Comparison of ENCODE assay signal across 22 mouse cellular contexts in the genomic region with DNA sequence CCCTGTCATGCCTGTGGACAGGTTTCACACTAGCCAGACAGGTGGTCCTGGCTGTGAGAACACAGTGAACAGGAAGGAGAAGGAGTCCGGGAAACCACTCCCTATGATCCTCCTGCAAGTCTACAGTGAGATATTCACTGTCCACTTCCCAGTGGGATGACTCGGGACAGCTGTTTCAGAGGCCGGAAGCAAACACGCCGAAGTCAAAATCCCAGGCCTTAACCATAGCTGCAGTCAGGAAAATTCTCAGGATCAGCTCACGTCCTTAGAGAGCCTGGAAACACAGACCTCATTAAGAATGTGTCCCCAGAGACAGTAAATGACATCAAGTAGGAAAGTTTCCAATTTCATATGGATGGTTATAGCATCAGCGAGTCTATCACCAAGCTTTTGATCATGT.
DNase-seq lines count a peak whose midpoint lies in the region; ATAC-seq and TF ChIP-seq lines count a peak whose summit lies in the region.
"Had no signal": no experiment of that assay in that cellular context is flagged by ENCODE, and none has a peak within 500 bp of the region (broad histone marks: within the 10 kb centered on the region; RNA-seq: fewer than 3 reads in every experiment).

No protein-coding gene starts in this region.

- peak; percentile 25 to 58 for DNase-seq in heart, adult 9 months (ENCODE audit: low spot score in 2 of 2)
- no peak for DNase-seq in heart, adult 2 months
- peak; percentile 53 for DNase-seq in kidney, postnatal 0 days (ENCODE audit: low spot score)
- no peak for DNase-seq in kidney, postnatal 36 days
- peak; percentile 8 for DNase-seq in midbrain, postnatal 0 days (ENCODE audit: low spot score)
- no peak for DNase-seq in testis, postnatal 14 days (ENCODE audit: low spot score)
- DNase-seq: adrenal gland, postnatal 36 days; B cell, adult 2 months; cerebellum, adult 18-20 months; cerebellum, postnatal 25 days; gastrocnemius, postnatal 10 days; lung, postnatal 36 days; right cerebral cortex, postnatal 25 days; thymus, postnatal 14 days had no signal

- H3K27ac ChIP-seq in heart, adult 2 months: no peak overlapping the region; the same call in 1 of the 2 replicates
- H3K27ac ChIP-seq in kidney, postnatal 0 days: no peak overlapping the region
- no peak overlapping the region for H3K27ac ChIP-seq in midbrain, postnatal 0 days (ENCODE audit: low read depth, low read length)
- no peak overlapping the region for H3K27ac ChIP-seq in midbrain, embryonic 15.5 days
- H3K27ac ChIP-seq in stomach, embryonic 16.5 days (ENCODE audit: low read length): peak overlapping the region; percentile 24; the same call in 1 of the 2 replicates
- H3K27ac ChIP-seq: forebrain, embryonic 12.5 days; heart, embryonic 13.5 days; hindbrain, embryonic 13.5 days; intestine, embryonic 15.5 days; liver, embryonic 14.5 days had no signal

- no peak overlapping the region for H3K4me3 ChIP-seq in heart, adult 2 months
- H3K4me3 ChIP-seq in kidney, postnatal 0 days (replicated peaks; ENCODE audit: low read depth, low read length): no peak overlapping the region
- H3K4me3 ChIP-seq in midbrain, postnatal 0 days (ENCODE audit: low read depth, low read length): no peak overlapping the region
- no peak overlapping the region for H3K4me3 ChIP-seq in midbrain, embryonic 15.5 days
- H3K4me3 ChIP-seq in stomach, embryonic 16.5 days (replicated peaks; ENCODE audit: low read length): no peak overlapping the region
- H3K4me3 ChIP-seq: forebrain, embryonic 12.5 days; heart, embryonic 13.5 days; hindbrain, embryonic 13.5 days; intestine, embryonic 15.5 days had no signal

- no peak overlapping the region for H3K4me2 ChIP-seq in kidney, postnatal 0 days (ENCODE audit: low read length)
- no peak overlapping the region for H3K4me2 ChIP-seq in midbrain, postnatal 0 days (ENCODE audit: low read depth, low read length, poor library complexity, severe bottlenecking)
- H3K4me2 ChIP-seq in midbrain, embryonic 15.5 days: no peak overlapping the region
- H3K4me2 ChIP-seq in stomach, embryonic 16.5 days (ENCODE audit: low read depth, low read length): no peak overlapping the region
- H3K4me2 ChIP-seq: forebrain, embryonic 12.5 days; heart, embryonic 13.5 days; hindbrain, embryonic 13.5 days; intestine, embryonic 15.5 days had no signal

- ATAC-seq in kidney, postnatal 0 days (replicated peaks; ENCODE audit: low FRiP score, low read depth): no peak
- no peak for ATAC-seq in midbrain, postnatal 0 days (ENCODE audit: low FRiP score)
- ATAC-seq in midbrain, embryonic 15.5 days (replicated peaks): no peak
- no peak; the same call in 1 of the 2 replicates for ATAC-seq in stomach, embryonic 16.5 days (ENCODE audit: insufficient read depth, low FRiP score)
- ATAC-seq: intestine, embryonic 15.5 days; midbrain, embryonic 16.5 days had no signal

- no peaks in the 10 kb centered on the region for H3K27me3 ChIP-seq in heart, adult 2 months (ENCODE audit: control insufficient read depth, insufficient read depth, low read length)
- no peaks in the 10 kb centered on the region for H3K27me3 ChIP-seq in kidney, postnatal 0 days (ENCODE audit: insufficient read depth, low read length)
- H3K27me3 ChIP-seq in midbrain, postnatal 0 days (ENCODE audit: insufficient read depth, low read length): no peaks in the 10 kb centered on the region
- H3K27me3 ChIP-seq in midbrain, embryonic 15.5 days (replicated peaks): no peaks in the 10 kb centered on the region
- H3K27me3 ChIP-seq in stomach, embryonic 16.5 days (ENCODE audit: control insufficient read depth, insufficient read depth, low read length): no peaks in the 10 kb centered on the region
- H3K27me3 ChIP-seq: forebrain, embryonic 12.5 days; heart, embryonic 13.5 days; hindbrain, embryonic 13.5 days; intestine, embryonic 15.5 days had no signal

- no peak for TF ChIP-seq POLR2A in heart, adult 2 months (IDR thresholded peaks at IDR 0.05; ENCODE audit: insufficient read depth, low read depth, low read length)

- 68% methylated on average over 7 of the region's 7 CpGs for WGBS in heart, adult 2 months
- WGBS in kidney, postnatal 0 days: 75% methylated on average over 7 of the region's 7 CpGs
- WGBS in midbrain, postnatal 0 days: 87% methylated on average over 7 of the region's 7 CpGs
- WGBS in midbrain, embryonic 15.5 days: 87% methylated on average over 7 of the region's 7 CpGs
- 73% methylated on average over 7 of the region's 7 CpGs for WGBS in stomach, embryonic 16.5 days

- no peak for TF ChIP-seq CTCF in heart, adult 2 months (IDR thresholded peaks at IDR 0.05)
- TF ChIP-seq CTCF in kidney, postnatal 0 days (IDR thresholded peaks at IDR 0.05; ENCODE audit: low read depth): no peak
- TF ChIP-seq CTCF in midbrain, postnatal 0 days (IDR thresholded peaks at IDR 0.05): no peak

- no peaks in the 10 kb centered on the region for H3K36me3 ChIP-seq in heart, adult 2 months (ENCODE audit: control insufficient read depth, insufficient read depth, low read length)
- no peaks in the 10 kb centered on the region for H3K36me3 ChIP-seq in kidney, postnatal 0 days (ENCODE audit: insufficient read depth, low read length)
- H3K36me3 ChIP-seq in midbrain, postnatal 0 days (ENCODE audit: insufficient read depth, low read length): no peaks in the 10 kb centered on the region
- H3K36me3 ChIP-seq in midbrain, embryonic 15.5 days (replicated peaks): no peaks in the 10 kb centered on the region
- no peaks in the 10 kb centered on the region for H3K36me3 ChIP-seq in stomach, embryonic 16.5 days (ENCODE audit: control insufficient read depth, insufficient read depth, low read length)
- H3K36me3 ChIP-seq: forebrain, embryonic 12.5 days; heart, embryonic 13.5 days; hindbrain, embryonic 13.5 days; intestine, embryonic 15.5 days had no signal

- H3K9me3 ChIP-seq in kidney, postnatal 0 days (replicated peaks; ENCODE audit: low read length): no peaks in the 10 kb centered on the region
- peaks cover 11% of the 10 kb centered on the region; the same call in 1 of the 2 replicates for H3K9me3 ChIP-seq in midbrain, postnatal 0 days (ENCODE audit: low read length)
- peaks cover 6% of the 10 kb centered on the region; the same call in 1 of the 2 replicates for H3K9me3 ChIP-seq in midbrain, embryonic 15.5 days
- 0 out of 2 replicates have a peak, but pooled peaks cover 5% of the 10 kb centered on the region for H3K9me3 ChIP-seq in stomach, embryonic 16.5 days (replicated peaks; ENCODE audit: control insufficient read depth, low read length)
- H3K9me3 ChIP-seq: intestine, embryonic 15.5 days had no signal

- peaks cover 3% of the 10 kb centered on the region; the same call in 1 of the 2 replicates for H3K4me1 ChIP-seq in heart, adult 2 months (ENCODE audit: control insufficient read depth, insufficient read depth, low read length)
- peaks cover 7% of the 10 kb centered on the region; the same call in 1 of the 2 replicates for H3K4me1 ChIP-seq in kidney, postnatal 0 days (replicated peaks; ENCODE audit: insufficient read depth, low read length)
- H3K4me1 ChIP-seq in midbrain, postnatal 0 days (ENCODE audit: insufficient read depth, low read length): no peaks in the 10 kb centered on the region
- H3K4me1 ChIP-seq in midbrain, embryonic 15.5 days: no peaks in the 10 kb centered on the region
- H3K4me1 ChIP-seq in stomach, embryonic 16.5 days (ENCODE audit: control insufficient read depth, insufficient read depth, low read length): peaks cover 4% of the 10 kb centered on the region
- H3K4me1 ChIP-seq: forebrain, embryonic 12.5 days; heart, embryonic 13.5 days; intestine, embryonic 15.5 days had no signal

- no peak for TF ChIP-seq EP300 in heart, adult 2 months (IDR thresholded peaks at IDR 0.05; ENCODE audit: insufficient read depth, low read depth, low read length)

- no peaks in the 10 kb centered on the region for H3K79me2 ChIP-seq in heart, adult 2 months (replicated peaks; ENCODE audit: control insufficient read depth, insufficient read depth, low read length)

- no peak overlapping the region for H3K9ac ChIP-seq in heart, adult 2 months (ENCODE audit: low read depth, low read length)
- H3K9ac ChIP-seq in kidney, postnatal 0 days (ENCODE audit: low read depth, low read length): no peak overlapping the region
- no peak overlapping the region for H3K9ac ChIP-seq in midbrain, postnatal 0 days (replicated peaks; ENCODE audit: low read length, poor library complexity, severe bottlenecking)
- no peak overlapping the region for H3K9ac ChIP-seq in midbrain, embryonic 15.5 days
- no peak overlapping the region for H3K9ac ChIP-seq in stomach, embryonic 16.5 days (ENCODE audit: low read length)
- H3K9ac ChIP-seq: forebrain, embryonic 12.5 days; heart, embryonic 13.5 days; hindbrain, embryonic 13.5 days; intestine, embryonic 15.5 days; liver, embryonic 14.5 days had no signal

- intact Hi-C loops in heart, adult 2 months (cut with DNase I): no loop called here

Comparison
In these comparisons a context has a peak if more than half of its experiments do, and no peak if none do; other contexts are left out.
1. DNase-seq: peak in heart, adult 9 months (2 of 2), kidney, postnatal 0 days (single experiment) and midbrain, postnatal 0 days (single experiment); none in heart, adult 2 months (0 of 2), kidney, postnatal 36 days (0 of 2) and testis, postnatal 14 days (single experiment).